Comparison of ENCODE assay signal across 17 mouse cellular contexts in genomic region chr4:12629375-12629821, GRCm38 (mm10).
DNase-seq lines count a peak whose midpoint lies in the region; ATAC-seq lines count a peak whose summit lies in the region.
"Had no signal": no experiment of that assay in that cellular context is flagged by ENCODE, and none has a peak within 500 bp of the region (broad histone marks: within the 10 kb centered on the region; RNA-seq: fewer than 3 reads in every experiment).

No protein-coding gene starts in this region.

- no peaks in the 10 kb centered on the region for H3K36me3 ChIP-seq in forebrain, embryonic 13.5 days (ENCODE audit: poor library complexity, severe bottlenecking)
- H3K36me3 ChIP-seq in hindbrain, embryonic 15.5 days, result no peaks in the 10 kb centered on the region
- no peaks in the 10 kb centered on the region for H3K36me3 ChIP-seq in midbrain, embryonic 16.5 days (ENCODE audit: control insufficient read depth, insufficient read depth, low read length)
- H3K36me3 ChIP-seq: heart, embryonic 13.5 days; liver, embryonic 13.5 days had no signal

- H3K9me3 ChIP-seq in forebrain, embryonic 13.5 days (replicated peaks), result no peaks in the 10 kb centered on the region
- H3K9me3 ChIP-seq in hindbrain, embryonic 15.5 days, result no peaks in the 10 kb centered on the region
- H3K9me3 ChIP-seq in midbrain, embryonic 16.5 days (replicated peaks; ENCODE audit: control insufficient read depth, low read length, poor library complexity, severe bottlenecking), result no peaks in the 10 kb centered on the region
- H3K9me3 ChIP-seq: heart, embryonic 13.5 days; liver, embryonic 13.5 days had no signal

- H3K4me3 ChIP-seq in forebrain, embryonic 13.5 days, result no peak overlapping the region
- H3K4me3 ChIP-seq in hindbrain, embryonic 15.5 days, result no peak overlapping the region
- H3K4me3 ChIP-seq in midbrain, embryonic 16.5 days (ENCODE audit: low read depth, low read length), result no peak overlapping the region
- H3K4me3 ChIP-seq: heart, embryonic 13.5 days; liver, embryonic 13.5 days had no signal

- 7% methylated on average over 2 of the region's 2 CpGs for WGBS in forebrain, embryonic 13.5 days
- 14% methylated on average over 2 of the region's 2 CpGs for WGBS in hindbrain, embryonic 15.5 days
- 16% methylated on average over 2 of the region's 2 CpGs for WGBS in midbrain, embryonic 16.5 days

- H3K9ac ChIP-seq in forebrain, embryonic 13.5 days, result no peak overlapping the region
- no peak overlapping the region for H3K9ac ChIP-seq in hindbrain, embryonic 15.5 days
- no peak overlapping the region for H3K9ac ChIP-seq in midbrain, embryonic 16.5 days (ENCODE audit: low read depth, low read length)
- H3K9ac ChIP-seq: heart, embryonic 13.5 days; liver, embryonic 13.5 days had no signal

- H3K27me3 ChIP-seq in forebrain, embryonic 13.5 days, result peaks cover 61% of the 10 kb centered on the region
- peaks cover 15% of the 10 kb centered on the region; the same call in 1 of the 2 replicates for H3K27me3 ChIP-seq in hindbrain, embryonic 15.5 days
- no peaks in the 10 kb centered on the region for H3K27me3 ChIP-seq in midbrain, embryonic 16.5 days (ENCODE audit: control insufficient read depth, insufficient read depth, low read depth, low read length)
- H3K27me3 ChIP-seq: CH12.LX; heart, embryonic 13.5 days; liver, embryonic 13.5 days; Patski had no signal

- no peak overlapping the region for H3K4me2 ChIP-seq in forebrain, embryonic 13.5 days
- H3K4me2 ChIP-seq in hindbrain, embryonic 15.5 days, result no peak overlapping the region
- no peak overlapping the region for H3K4me2 ChIP-seq in midbrain, embryonic 16.5 days (ENCODE audit: low read length)
- H3K4me2 ChIP-seq: heart, embryonic 13.5 days; liver, embryonic 13.5 days had no signal

- no peak overlapping the region for H3K27ac ChIP-seq in forebrain, embryonic 13.5 days
- H3K27ac ChIP-seq in hindbrain, embryonic 15.5 days (replicated peaks), result no peak overlapping the region
- H3K27ac ChIP-seq in midbrain, embryonic 16.5 days (ENCODE audit: low read length), result no peak overlapping the region
- H3K27ac ChIP-seq: heart, embryonic 13.5 days; kidney, postnatal 0 days; liver, embryonic 13.5 days had no signal

- peak; percentile 10 for DNase-seq in embryo, embryonic 10 days (ENCODE audit: low spot score)
- DNase-seq in embryo, embryonic 9.5 days (ENCODE audit: extremely low spot score), result no peak
- no peak for DNase-seq in kidney, adult 11 months
- no peak for DNase-seq in MN1 (ENCODE audit: low spot score)
- no peak for DNase-seq in layer of hippocampus, postnatal 10 days (ENCODE audit: low spot score in 2 of 2)
- DNase-seq: cerebellum, postnatal 14 days; liver, embryonic 13.5 days; lung, postnatal 14 days; spleen, adult 18-20 months; thymus, postnatal 36 days had no signal

- peak; percentile 96 for ATAC-seq in forebrain, embryonic 13.5 days
- ATAC-seq in hindbrain, embryonic 15.5 days (ENCODE audit: low FRiP score, low read depth), result peak; percentile 79; the same call in 1 of the 2 replicates
- peak; percentile 58 for ATAC-seq in midbrain, embryonic 16.5 days
- ATAC-seq: Patski had no signal

- peaks cover 20% of the 10 kb centered on the region for H3K4me1 ChIP-seq in forebrain, embryonic 13.5 days
- peaks cover 13% of the 10 kb centered on the region; the same call in 1 of the 2 replicates for H3K4me1 ChIP-seq in hindbrain, embryonic 15.5 days (replicated peaks)
- H3K4me1 ChIP-seq in midbrain, embryonic 16.5 days (ENCODE audit: control insufficient read depth, insufficient read depth, low read length), result no peaks in the 10 kb centered on the region
